Mouse (Mus musculus): ENCODE results near the gene Mindy4.
A peak's percentile ranks its signal among the peaks of the same experiment; 100 is the strongest.
"Not testable (repeated sequence)": the region's sequence is repeated elsewhere in the genome, so short reads cannot be mapped to it uniquely, and the experiment has no call there.

The Mindy4 gene

GRCm38 (mm10) chr6:55202913-55203910 lies at the start of gene Mindy4:
TSS of gene Mindy4 (plus strand) at chr6:55203383.
- peak; percentile 94 for DNase-seq

GRCm38 (mm10) chr6:55159256-55159655 lies 43.9 kb upstream of the Mindy4 start:
- no peak for DNase-seq

- peak; percentile 84 for DNase-seq
Observed at GRCm38 (mm10) chr6:55161311-55161761, 41.8 kb upstream of the Mindy4 start.

GRCm38 (mm10) chr6:55163046-55163584 lies 40.1 kb upstream of the Mindy4 start:
- DNase-seq = no peak

GRCm38 (mm10) chr6:55166777-55167463 lies 36.3 kb upstream of the Mindy4 start:
- DNase-seq = peak; percentile 73

- no peak for DNase-seq
Observed at GRCm38 (mm10) chr6:55169818-55170217, 33.4 kb upstream of the Mindy4 start.

- no peak for DNase-seq
Observed at GRCm38 (mm10) chr6:55171638-55172037, 31.5 kb upstream of the Mindy4 start.

GRCm38 (mm10) chr6:55173171-55173570 lies 30.0 kb upstream of the Mindy4 start:
- no peak for DNase-seq

GRCm38 (mm10) chr6:55173941-55174349 lies 29.2 kb upstream of the Mindy4 start:
- DNase-seq = no peak

- no peak for DNase-seq
Observed at GRCm38 (mm10) chr6:55174741-55175181, 28.4 kb upstream of the Mindy4 start, which contains the start of gene Inmt. TSS of gene Inmt (minus strand) at chr6:55175043.

GRCm38 (mm10) chr6:55175456-55175855 lies 27.7 kb upstream of the Mindy4 start:
- no peak for DNase-seq

- no peak for DNase-seq
Observed at GRCm38 (mm10) chr6:55175892-55176291, 27.3 kb upstream of the Mindy4 start.

- peak; percentile 52 for DNase-seq
Observed at GRCm38 (mm10) chr6:55177060-55177732, 26.0 kb upstream of the Mindy4 start.

GRCm38 (mm10) chr6:55179560-55179959 lies 23.6 kb upstream of the Mindy4 start:
- DNase-seq = no peak

GRCm38 (mm10) chr6:55182655-55183430 lies 20.3 kb upstream of the Mindy4 start:
- DNase-seq = no peak

GRCm38 (mm10) chr6:55187827-55188226 lies 15.4 kb upstream of the Mindy4 start:
- not testable (repeated sequence) for DNase-seq

- DNase-seq = no peak
Observed at GRCm38 (mm10) chr6:55189406-55189805, 13.8 kb upstream of the Mindy4 start.

- DNase-seq = no peak
Observed at GRCm38 (mm10) chr6:55191537-55191936, 11.6 kb upstream of the Mindy4 start.

GRCm38 (mm10) chr6:55193171-55193570 lies 10.0 kb upstream of the Mindy4 start:
- no peak for DNase-seq

GRCm38 (mm10) chr6:55199047-55199446 lies 4.1 kb upstream of the Mindy4 start:
- no peak for DNase-seq

- DNase-seq = no peak
Observed at GRCm38 (mm10) chr6:55203931-55204330, 748 bp downstream of the Mindy4 start.

- no peak for DNase-seq
Observed at GRCm38 (mm10) chr6:55207786-55208185, 4.6 kb downstream of the Mindy4 start.

All from right cerebral cortex, adult 18-20 months (tissue).